Mouse (Mus musculus) spleen, postnatal 14 days (tissue): Measurements from ENCODE around the gene Pias4.
A peak's percentile ranks its signal among the peaks of the same experiment; 100 is the strongest.
"Not testable (repeated sequence)": the region's sequence is repeated elsewhere in the genome, so short reads cannot be mapped to it uniquely, and the experiment has no call there.

Experiments used
- DNase-seq, 2 experiments: peaks; one replicate each; pipeline ENCODE4 v3.0.0; 2021 to 2022; ENCODE audit warnings: low spot score in 2 of 2

Gene Pias4

DNA sequence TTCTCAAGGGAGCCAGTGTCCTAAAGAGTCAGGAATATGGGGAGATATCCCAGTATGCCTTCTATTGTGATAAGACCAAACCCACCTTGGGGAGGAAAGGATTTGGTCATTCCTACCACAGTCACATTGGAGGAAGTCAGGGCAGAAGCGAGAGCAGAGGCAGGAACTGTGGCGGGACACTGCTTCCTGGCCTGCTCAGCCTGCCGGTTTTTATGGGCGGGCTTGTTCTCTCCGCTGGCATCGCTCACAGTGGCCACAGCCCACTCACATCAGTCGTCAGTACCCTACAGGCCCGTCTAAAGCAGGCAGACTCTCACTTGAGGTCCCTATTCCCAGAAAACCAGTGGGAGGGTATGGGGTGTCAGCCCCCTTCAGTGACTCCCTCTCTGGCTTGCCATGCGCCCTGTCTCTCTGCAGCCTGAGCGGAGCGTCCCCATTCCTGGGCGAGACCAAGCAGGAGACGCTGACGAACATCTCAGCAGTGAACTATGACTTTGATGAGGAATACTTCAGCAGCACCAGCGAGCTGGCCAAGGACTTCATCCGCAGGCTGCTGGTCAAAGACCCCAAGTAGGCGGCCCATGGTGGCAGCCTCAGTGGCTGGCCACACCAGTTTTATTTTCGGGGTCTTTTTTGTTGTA, 23.7 kb upstream of the Pias4 start:
- no peak for DNase-seq

DNA sequence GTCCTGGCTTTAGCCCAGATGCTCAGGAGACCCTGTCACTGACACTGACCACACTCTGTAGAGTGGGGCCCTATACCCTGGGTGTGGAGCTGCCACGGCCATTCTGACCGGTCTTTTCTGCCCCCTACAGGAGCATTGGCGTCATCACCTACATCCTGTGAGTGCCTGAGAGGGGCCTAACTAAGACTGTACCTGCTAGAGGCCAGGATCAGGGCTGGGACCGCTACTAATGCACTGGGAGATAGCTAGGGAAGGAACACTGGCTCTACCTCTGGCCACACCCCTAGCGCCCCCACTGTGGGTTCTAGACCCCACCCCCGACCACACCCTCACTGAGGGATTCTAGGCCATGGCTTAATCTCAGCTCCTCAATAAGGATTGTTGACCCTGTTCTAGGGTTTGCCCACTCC, 23.2 kb upstream of the Pias4 start:
- no peak for DNase-seq

DNA sequence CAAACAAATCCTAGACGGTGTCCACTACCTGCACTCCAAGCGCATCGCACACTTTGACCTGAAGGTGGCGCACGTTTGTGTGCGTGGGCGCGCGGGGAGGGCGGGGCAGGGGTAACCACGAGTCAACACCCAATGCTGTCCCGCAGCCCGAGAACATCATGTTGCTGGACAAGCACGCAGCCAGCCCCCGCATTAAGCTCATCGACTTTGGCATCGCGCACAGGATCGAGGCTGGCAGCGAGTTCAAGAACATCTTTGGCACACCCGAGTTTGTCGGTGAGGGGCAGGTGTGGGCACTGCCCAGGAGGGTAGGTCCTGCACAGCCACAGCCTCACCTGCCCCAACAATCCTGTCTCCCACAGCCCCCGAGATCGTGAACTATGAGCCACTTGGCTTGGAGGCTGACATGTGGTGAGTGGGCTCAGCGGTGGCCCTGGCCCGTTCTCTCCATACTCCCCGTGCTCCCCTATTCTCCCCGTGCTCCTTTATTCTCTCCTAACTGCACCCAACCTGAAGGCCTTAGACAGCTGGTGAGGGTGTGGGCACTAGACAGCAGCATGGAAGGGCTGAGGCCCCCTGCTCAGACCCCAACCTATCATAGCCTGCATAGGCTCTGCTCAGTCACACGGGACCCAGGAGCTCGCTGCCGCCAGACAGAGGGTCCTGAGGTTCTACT, 22.7 kb upstream of the Pias4 start:
- DNase-seq, result no peak

DNA sequence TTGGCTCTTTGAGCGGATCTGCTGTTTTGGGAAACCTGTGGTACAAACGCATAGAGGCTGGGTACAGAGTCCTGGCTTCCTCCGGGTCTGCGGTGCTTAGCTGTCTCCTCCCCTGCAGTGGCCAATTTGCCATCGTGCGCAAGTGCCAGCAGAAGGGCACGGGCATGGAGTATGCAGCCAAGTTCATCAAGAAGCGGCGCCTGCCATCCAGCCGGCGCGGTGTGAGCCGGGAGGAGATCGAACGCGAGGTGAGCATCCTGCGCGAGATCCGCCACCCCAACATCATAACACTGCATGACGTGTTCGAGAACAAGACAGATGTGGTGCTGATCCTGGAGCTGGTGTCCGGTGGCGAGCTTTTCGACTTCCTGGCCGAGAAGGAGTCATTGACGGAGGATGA, 22.1 kb upstream of the Pias4 start:
- no peak for DNase-seq

DNA sequence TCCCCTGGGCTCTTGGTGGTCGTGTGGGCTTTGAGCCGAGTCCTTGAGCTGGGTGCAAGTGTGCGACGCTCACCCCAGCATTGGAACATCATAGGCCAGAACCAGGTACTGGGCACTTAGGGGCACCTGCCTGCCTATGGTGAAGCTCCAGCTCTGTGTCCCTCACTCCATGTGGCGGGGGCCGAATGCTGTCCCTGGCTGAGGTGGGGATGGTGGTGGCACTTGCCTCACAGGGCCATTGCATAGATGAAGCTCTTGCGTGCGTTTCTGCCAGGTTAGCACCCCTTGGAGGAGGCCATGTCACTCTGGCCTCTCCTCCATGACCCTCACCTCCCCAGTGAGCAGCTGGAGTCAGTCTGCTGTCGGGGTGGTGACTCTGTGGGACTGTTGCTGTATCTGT, 19.4 kb upstream of the Pias4 start:
- no peak for DNase-seq

DNA sequence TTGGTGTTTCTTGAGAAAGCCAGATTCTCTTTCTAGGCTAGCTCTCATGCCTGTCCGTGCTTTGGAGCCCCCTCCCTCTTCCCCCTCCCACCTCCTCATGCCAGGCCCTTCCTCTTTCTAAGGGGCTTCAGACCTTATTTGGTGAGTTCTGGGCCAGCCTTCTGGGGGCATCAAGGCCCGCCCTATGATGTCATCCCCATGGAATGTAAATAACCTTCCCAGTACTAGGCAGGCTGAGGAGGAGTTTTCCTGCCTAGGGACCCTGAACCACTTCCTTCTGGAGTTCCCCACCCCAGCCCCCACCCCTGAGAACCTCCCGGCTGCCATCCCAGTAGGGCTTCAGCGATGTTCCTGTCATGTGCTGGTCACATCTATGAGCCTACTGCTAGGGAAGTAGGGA, 17.0 kb upstream of the Pias4 start:
- DNase-seq, result no peak

DNA sequence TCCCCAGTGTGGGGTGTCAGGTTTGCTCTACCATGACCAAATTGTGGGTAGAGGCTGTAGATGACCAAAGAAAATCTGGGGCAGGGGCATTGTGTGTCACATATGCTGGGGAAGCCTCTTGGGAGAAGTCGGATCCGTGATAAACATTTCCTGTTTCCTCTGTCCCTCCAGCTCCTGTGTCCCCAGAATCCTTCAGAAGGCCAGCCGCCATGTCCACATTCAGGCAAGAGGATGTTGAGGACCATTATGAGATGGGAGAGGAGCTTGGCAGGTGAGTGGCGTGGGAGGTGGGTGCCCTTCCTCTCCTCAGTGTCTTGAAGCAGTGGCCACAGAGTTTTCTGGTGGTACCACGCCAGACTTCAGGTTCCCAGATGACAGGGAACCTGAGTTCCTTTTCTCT, 16.1 kb upstream of the Pias4 start, which contains the start of gene 4930442H23Rik:
Gene 4930442H23Rik (minus strand): TSS at position 45 of the 400 bp plus-strand sequence.
- DNase-seq, result no peak

DNA sequence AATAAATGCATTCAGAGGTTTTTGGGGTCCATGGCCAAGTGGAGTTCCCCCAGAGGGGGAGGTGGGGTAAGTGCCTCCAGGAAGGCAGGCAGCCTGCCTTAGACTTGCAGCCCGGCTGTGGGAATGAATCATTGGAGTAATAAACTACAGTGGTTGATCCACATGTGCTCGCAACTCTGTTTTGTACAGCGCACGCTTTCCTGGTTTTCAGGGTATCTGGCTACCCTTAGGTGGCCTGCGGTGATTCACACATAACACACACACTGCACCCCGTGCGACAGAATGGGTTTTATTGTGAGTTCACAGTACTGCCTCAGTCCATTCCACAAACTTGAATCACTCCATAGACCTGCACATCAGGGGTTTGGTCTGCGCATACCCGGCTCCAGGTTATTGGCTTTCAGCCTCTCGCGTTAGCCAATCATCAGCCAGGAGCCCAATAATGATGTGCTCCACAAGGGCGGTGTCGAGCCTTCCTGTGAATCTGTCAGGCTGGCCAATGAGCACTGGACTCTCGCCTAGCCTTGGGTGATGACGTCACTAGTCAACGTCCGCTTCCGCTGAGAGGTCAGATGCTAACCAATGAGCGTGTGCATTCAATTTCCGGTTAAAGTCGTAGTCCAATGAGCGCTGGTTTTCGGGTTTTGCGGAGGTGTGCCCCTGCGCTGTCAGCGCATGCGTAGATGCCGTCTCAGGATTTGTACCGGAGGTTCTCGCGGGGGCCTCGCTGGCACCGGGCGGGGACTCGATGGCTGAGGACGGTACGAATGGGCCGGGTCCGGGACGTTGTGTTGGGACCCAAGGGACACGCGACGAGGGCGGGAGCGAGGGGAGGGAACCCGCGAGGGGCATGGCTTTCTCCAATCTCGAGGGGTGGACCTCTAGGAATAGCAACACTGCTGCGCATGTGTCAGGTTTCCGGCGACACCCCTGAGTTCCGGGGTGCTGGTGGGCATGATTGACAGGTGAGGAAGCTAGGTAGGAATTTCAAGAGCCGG, 14.9 kb upstream of the Pias4 start, which contains the start of gene Dapk3:
Gene Dapk3 (plus strand): TSS at position 670 of the 998 bp plus-strand sequence.
- peak; percentile 78 to 90 for DNase-seq

DNA sequence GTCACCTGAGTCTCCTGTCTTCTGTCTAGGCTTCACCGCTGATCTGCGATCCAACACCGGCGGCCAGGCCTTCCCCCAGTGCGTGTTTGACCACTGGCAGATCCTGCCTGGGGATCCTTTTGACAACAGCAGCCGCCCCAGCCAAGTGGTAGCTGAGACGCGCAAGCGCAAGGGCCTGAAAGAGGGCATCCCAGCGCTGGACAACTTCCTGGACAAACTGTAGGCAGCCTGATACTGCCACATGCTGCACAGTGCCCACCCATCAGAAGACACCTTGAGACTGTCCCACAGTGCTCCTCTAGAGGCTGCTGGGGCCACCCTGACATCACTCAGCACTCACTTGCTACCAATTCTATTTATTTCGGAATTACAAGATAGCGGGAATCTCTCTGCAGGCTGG, 14.1 kb upstream of the Pias4 start:
- DNase-seq, result not testable (repeated sequence)

DNA sequence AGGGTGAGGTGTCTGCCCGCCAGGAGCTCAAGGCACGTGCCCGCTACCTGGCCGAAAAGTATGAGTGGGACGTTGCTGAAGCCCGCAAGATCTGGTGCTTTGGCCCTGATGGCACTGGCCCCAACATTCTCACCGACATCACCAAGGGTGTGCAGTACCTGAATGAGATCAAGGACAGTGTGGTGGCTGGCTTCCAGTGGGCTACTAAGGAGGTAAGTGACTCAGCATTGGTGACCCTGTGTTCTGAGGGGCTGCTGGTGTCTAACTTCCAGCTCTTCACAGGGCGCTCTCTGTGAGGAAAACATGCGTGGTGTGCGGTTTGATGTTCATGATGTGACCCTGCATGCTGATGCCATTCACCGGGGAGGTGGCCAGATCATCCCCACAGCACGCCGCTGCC, 13.2 kb upstream of the Pias4 start:
- DNase-seq, result no peak

DNA sequence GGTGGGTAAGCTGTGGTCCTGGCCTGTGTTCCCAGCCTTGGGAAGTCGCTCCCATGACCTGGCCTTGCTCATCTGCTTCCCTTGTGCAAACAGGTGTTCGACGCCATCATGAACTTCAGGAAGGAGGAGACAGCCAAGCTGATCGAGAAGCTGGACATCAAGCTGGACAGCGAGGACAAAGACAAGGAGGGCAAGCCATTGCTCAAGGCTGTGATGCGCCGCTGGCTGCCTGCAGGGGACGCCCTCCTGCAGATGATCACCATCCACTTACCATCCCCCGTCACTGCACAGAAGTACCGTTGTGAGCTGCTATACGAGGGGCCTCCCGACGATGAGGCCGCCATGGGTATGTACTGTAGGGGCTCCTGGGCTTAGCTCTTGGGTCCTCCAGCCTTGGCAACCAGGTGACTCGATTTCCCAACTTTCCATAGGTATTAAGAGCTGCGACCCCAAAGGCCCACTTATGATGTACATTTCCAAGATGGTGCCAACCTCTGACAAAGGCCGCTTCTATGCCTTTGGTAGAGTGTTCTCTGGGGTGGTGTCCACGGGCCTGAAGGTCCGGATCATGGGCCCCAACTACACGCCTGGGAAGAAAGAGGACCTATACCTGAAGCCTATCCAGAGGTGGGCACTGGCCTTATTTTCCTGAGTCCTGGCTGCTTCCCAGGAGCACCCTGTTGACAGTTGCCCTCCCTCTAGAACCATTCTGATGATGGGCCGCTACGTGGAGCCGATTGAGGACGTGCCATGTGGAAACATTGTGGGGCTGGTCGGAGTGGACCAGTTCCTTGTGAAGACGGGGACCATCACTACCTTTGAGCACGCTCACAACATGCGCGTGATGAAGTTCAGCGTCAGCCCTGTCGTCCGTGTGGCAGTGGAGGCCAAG, 12.0 kb upstream of the Pias4 start:
- DNase-seq, result no peak

DNA sequence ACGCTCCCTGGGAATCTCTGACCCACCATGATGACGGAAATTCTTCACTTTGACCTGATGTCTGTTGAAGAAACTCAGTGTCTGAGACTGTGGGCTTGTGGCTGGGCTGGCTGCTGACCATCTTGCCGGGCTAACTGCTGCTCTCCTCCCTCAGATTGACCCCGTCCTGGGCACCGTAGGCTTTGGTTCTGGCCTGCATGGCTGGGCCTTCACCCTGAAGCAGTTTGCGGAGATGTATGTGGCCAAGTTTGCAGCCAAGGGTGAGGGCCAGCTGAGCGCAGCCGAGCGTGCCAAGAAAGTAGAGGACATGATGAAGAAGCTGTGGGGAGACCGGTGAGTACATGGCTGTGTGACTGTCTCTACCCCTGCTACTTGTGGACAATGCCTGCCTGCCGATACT, 11.2 kb upstream of the Pias4 start:
- no peak for DNase-seq

DNA sequence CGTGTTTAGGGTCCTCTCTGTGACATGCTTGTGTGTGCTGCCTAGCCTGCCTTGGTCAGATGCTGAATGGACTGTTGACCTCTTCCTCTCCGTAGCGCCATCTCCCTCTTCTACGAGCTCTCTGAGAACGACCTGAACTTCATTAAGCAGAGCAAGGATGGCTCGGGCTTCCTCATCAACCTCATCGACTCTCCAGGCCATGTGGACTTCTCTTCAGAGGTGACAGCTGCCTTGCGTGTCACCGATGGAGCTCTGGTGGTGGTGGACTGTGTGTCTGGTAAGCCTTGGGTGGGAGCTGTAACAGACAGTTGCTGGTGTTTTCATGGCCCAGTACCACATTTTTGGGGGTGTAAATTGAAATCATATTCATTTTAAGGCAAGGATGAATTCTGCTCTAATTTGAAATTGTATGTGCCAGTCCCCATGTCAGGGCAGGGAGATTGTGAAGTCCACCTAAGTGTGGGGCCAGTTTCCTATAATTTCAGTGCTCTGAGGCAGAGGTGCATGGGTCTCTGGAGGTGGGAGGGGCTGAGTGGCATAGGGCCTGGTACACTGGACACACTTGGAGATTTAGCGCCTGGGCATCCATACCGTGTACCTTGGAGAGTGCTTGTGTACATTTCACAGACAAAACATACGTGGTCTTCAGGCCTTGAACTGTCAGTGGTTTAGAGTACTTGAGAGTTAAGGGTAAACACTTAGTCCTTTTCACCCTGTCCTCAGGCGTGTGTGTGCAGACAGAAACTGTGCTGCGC, 10.4 kb upstream of the Pias4 start:
- peak; percentile 48 to 66 for DNase-seq

DNA sequence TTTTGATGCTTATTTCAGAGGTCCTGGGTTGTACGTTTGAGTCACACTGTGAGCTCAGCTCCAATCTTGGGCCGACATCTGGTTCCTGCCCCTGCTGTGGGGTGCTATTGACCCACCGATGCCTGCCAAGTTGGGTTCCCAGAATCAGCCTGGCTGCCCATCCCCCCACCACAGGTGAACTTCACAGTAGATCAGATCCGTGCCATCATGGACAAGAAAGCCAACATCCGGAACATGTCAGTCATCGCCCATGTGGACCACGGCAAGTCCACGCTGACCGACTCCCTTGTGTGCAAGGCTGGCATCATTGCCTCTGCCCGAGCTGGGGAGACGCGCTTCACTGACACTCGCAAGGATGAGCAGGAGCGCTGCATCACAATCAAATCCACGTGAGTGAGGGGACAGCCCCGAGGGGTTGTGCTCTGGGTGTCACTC, 9.8 kb upstream of the Pias4 start:
- DNase-seq, result no peak

DNA sequence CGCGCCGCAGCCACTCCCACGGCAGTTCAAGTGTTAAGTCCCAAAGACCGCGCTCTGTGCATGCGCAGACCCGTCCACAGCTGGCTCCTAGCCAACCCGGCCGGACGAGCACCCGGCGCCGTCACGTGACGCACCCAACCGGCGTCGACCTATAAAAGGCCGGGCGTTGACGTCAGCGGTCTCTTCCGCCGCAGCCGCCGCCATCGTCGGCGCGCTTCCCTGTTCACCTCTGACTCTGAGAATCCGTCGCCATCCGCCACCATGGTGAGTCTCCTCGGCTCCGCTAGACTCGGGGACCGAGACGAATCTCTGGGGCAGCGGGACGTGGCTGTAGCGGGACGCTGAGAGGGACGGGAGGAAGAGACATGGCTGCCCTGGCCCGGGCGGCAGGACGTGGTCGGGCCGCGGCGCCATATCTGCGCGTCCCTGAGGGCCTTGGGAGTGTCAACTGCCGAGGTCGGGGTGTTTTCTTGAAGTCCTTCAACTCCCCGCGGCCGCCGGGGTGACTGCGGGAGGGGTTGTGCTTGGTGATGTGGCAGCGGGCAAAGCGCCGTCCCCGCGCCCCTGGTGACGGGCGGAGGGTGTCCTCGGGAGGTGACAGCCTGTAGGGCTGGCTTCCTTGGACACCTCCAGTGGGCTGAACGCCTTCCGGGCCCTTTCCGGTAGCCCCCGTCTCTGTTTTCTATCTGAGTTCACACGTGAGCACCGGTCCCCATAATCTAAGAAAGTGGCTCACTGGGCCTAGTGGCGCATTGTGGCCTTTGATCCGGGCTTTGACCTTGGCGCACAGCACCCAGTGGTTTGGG, 8.9 kb upstream of the Pias4 start, which contains the start of gene Eef2:
Gene Eef2 (plus strand): TSS at position 166 of the 806 bp plus-strand sequence.
- peak; percentile 99 for DNase-seq

DNA sequence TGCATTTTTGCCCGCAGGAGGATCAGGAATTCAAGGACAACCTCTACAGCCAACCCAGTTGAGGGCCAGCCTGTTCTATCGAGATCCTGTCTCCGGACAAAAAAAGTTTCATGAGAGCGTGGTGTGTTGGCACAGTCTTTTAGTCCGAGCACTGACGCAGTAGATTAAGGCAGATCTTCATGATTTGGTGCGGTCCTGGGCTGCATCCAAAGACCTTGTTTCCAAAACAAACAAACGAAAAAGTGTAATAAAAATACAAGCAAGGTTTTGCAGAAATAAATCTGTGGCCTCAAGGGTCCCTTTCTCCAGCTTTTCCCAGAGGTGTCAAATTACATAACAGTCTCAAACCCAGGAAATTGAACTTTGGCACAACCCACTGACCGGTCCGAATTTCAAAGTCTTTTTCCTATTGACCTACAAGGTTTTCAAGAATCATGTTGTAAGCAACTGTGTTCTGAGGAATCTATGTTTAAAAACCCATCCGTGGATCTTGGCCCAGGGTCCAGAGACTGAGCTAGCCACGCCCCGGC, 8.3 kb upstream of the Pias4 start:
- DNase-seq, result no peak

DNA sequence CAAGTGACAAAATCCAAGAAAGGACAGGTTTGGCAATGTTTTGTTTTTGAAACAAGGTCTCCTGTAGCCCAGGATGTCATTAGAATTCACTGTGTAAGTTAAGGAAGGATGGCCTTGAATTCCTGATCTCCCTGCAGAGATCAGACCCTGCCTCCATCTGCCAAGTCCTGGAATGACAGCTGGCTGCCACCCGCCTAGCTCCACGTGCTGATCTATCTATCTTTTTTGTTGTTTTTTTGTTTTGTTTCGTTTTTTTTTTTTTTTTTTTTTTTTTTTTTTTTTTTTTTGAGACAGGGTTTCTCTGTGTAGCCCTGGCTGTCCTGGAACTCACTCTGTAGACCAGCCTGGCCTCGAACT, 7.6 kb upstream of the Pias4 start:
- not testable (repeated sequence) for DNase-seq

DNA sequence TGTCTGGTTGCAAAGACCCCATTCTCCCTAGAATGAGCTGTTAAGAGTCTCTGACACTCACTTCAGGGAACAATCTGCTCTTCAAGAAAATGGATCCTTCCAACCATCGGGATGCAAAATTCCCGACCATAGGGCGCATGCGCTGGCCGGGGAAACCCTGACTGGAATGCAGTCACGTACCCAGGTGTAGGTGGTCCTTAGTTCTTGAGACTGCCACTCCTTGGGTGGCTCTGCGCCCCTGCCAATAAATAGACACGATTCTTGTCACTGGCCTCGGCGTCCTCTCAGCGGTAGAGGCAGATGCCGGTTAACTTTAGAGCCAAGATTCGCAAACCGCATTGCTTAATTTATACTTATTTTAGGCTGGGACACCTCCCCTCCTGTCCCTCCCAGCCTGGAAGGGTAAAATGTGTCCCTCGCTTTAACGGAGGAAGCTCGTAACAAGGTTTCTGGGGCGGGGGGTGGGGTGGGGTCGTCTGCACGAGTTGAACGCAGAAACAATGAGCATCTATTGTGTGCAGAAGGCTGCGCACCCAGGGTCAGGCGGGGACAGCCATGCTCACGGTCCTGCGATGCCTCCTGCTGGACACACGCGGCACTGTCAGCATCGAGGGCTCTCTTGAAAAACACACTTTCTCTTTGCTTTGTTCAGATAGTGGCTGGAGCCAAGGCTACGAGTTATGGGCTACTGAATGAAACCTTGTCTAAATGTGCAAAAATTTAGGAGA, 7.1 kb upstream of the Pias4 start:
- peak; percentile 86 to 90 for DNase-seq

DNA sequence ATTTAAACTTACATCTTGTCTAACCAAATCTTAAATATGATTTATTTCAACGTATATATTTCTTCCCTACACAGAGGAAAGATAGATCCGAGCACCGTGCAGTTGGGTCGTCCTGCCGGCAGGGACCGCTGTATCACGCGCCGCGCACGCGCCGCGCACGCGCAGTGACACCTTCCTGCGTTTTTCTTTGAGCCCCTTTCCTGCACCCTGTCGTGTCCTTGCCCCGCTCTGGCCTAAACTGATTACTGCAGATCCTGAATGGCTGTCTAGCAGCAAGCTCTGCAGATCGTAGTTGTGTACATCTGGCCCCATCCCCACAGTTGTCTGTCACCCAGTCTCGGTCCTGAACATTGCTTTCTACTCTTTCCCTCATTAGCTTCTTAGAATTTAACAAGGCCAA, 5.4 kb upstream of the Pias4 start:
- peak; percentile 73 to 80 for DNase-seq
